Mouse (Mus musculus) G1E-ER4 (cell line): ENCODE measurements around the gene Gm10057. TPM values are rescaled to one million over a fixed set of nuclear protein-coding genes. Genes with fewer than 3 reads are reported as not detected.
"Not testable (repeated sequence)": the region's sequence is repeated elsewhere in the genome, so short reads cannot be mapped to it uniquely, and the experiment has no call there.

ENCODE experiments used
- GATA1 ChIP-seq: IDR thresholded peaks from one replicate; pipeline ENCODE4 v1.8.0; 2012; ENCODE audit warnings: low read length, inconsistent platforms
- polyA plus RNA-seq: library from polyadenylated mRNA; stranded (reverse); fragments of >175 nt; gene quantifications from 2 replicates; pipeline ENCODE4 v1.2.3, GENCODE M21; 2012

Gm10057 gene
- not detected in 2 replicates for polyA plus RNA-seq

DNA sequence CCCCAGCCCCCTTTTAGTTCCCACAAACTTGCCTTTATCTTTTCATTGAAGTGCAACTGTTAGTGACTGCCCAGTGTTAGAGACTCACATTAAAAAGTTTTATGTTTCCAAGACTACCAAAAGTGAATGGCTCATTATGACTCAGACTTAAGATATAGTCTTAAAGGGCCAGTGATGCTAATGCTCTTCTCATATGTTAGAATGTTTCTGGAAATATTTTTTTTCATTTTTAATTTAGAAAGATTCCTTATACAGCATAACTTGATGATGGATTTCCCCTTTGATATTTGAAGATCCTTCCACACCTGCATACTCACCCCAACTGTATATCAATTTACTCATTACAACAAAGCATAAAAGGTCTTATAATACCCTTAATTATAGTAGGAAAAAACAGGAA lies at the start of gene Gm10057:
Gm10057 (minus strand) TSS at position 101 of the 400 bp plus-strand sequence.
- not testable (repeated sequence) for TF ChIP-seq GATA1

DNA sequence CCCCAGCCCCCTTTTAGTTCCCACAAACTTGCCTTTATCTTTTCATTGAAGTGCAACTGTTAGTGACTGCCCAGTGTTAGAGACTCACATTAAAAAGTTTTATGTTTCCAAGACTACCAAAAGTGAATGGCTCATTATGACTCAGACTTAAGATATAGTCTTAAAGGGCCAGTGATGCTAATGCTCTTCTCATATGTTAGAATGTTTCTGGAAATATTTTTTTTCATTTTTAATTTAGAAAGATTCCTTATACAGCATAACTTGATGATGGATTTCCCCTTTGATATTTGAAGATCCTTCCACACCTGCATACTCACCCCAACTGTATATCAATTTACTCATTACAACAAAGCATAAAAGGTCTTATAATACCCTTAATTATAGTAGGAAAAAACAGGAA lies 21.1 kb downstream of the Gm10057 start, which contains the start of gene 4921511M17Rik:
4921511M17Rik (minus strand) TSS at position 101 of the 400 bp plus-strand sequence.
- not testable (repeated sequence) for TF ChIP-seq GATA1

GRCm38 (mm10) chrX:154012540-154012939 lies 42.3 kb downstream of the Gm10057 start, which contains the start of gene Samt1:
Gene Samt1 (minus strand): TSS chrX:154012640.
- not testable (repeated sequence) for TF ChIP-seq GATA1

Other genes starting within 250 kb of the Gm10057 start
- not detected in 2 replicates for gene Spin2c, start 222.8 kb downstream of the Gm10057 start, polyA plus RNA-seq
- not detected in 2 replicates for gene Samt1, start 42.4 kb downstream of the Gm10057 start, polyA plus RNA-seq
- not detected in 2 replicates for gene 4921511M17Rik, start 21.2 kb downstream of the Gm10057 start, polyA plus RNA-seq
- not detected in 2 replicates for gene Gm15140, start 65.6 kb upstream of the Gm10057 start, polyA plus RNA-seq